Mouse (Mus musculus) naive thymus-derived CD4-positive, alpha-beta T cell, adult 2 months (primary cell): Measurements from ENCODE around the gene Ppp1r15b.

Source experiments
- DNase-seq: peaks from one replicate; pipeline ENCODE4 v3.0.0-alpha.2; 2011; ENCODE audit warnings: low read depth

The Ppp1r15b gene

GRCm38 (mm10) chr1:133161559-133161958, 30.6 kb downstream of the Ppp1r15b start:
- DNase-seq = no peak

GRCm38 (mm10) chr1:133162046-133162445, 31.1 kb downstream of the Ppp1r15b start:
- no peak for DNase-seq

GRCm38 (mm10) chr1:133162981-133163380, 32.0 kb downstream of the Ppp1r15b start:
- DNase-seq = no peak

- peak; percentile 54 for DNase-seq
These were observed 33.0 kb downstream of the Ppp1r15b start, which contains the start of gene Plekha6 for GRCm38 (mm10) chr1:133163820-133164431. Plekha6 (plus strand) TSS chr1:133164210.

- peak; percentile 32 for DNase-seq
These were observed 33.7 kb downstream of the Ppp1r15b start for GRCm38 (mm10) chr1:133164591-133165011.

- no peak for DNase-seq
These were observed 34.2 kb downstream of the Ppp1r15b start for GRCm38 (mm10) chr1:133165111-133165510.

- no peak for DNase-seq
These were observed 37.5 kb downstream of the Ppp1r15b start for GRCm38 (mm10) chr1:133168318-133169060.

- no peak for DNase-seq
These were observed 39.3 kb downstream of the Ppp1r15b start for GRCm38 (mm10) chr1:133170196-133170595.

GRCm38 (mm10) chr1:133171357-133171756, 40.4 kb downstream of the Ppp1r15b start:
- no peak for DNase-seq

GRCm38 (mm10) chr1:133175150-133175549, 44.2 kb downstream of the Ppp1r15b start:
- DNase-seq = no peak

GRCm38 (mm10) chr1:133177480-133178172, 46.7 kb downstream of the Ppp1r15b start:
- DNase-seq = peak; percentile 71

- no peak for DNase-seq
These were observed 47.9 kb downstream of the Ppp1r15b start for GRCm38 (mm10) chr1:133178732-133179440.

- peak; percentile 58 for DNase-seq
These were observed 50.4 kb downstream of the Ppp1r15b start for GRCm38 (mm10) chr1:133181072-133182015.

GRCm38 (mm10) chr1:133182016-133182705, 51.2 kb downstream of the Ppp1r15b start:
- DNase-seq = no peak

- no peak for DNase-seq
These were observed 51.8 kb downstream of the Ppp1r15b start for GRCm38 (mm10) chr1:133182706-133183095.

GRCm38 (mm10) chr1:133183141-133183925, 52.4 kb downstream of the Ppp1r15b start:
- no peak for DNase-seq

- no peak for DNase-seq
These were observed 57.2 kb downstream of the Ppp1r15b start for GRCm38 (mm10) chr1:133187948-133188680.

- DNase-seq = no peak
These were observed 57.8 kb downstream of the Ppp1r15b start for GRCm38 (mm10) chr1:133188719-133189118.
